ENCODE assay signal across 11 mouse cellular contexts in the genomic region with DNA sequence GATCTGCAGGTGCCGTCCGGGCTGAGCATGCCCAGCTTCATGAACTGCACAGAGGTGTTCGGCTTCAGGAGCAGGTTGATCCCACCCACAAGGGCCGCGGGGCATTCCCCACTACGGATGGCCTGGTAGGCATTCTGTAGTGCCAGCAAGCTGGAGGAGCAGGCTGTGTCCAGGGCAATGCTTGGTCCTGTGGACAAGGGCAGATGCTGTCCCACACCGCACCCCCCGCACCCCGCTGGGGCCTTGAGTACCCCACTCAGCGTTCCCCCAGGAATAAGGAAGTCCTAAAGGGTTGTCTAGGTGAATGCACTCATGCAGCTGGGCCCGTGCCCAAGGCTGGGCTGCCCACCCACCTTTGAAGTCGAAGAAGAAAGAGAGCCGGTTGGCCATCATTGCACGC. TPM values are rescaled to one million over a fixed set of nuclear protein-coding genes. Genes with fewer than 3 reads are reported as not detected.
DNase-seq lines count a peak whose midpoint lies in the region; ATAC-seq and TF ChIP-seq lines count a peak whose summit lies in the region.
"Had no signal": no experiment of that assay in that cellular context is flagged by ENCODE, and none has a peak within 500 bp of the region (broad histone marks: within the 10 kb centered on the region; RNA-seq: fewer than 3 reads in every experiment).

No protein-coding gene starts in this region.

- no peak overlapping the region for H3K4me2 ChIP-seq in liver, embryonic 12.5 days
- H3K4me2 ChIP-seq in hindbrain, embryonic 13.5 days = no peak overlapping the region; the same call in 1 of the 2 replicates
- peak overlapping the region; percentile 99; the same call in 1 of the 2 replicates for H3K4me2 ChIP-seq in midbrain, embryonic 14.5 days (ENCODE audit: low read length)

- H3K27ac ChIP-seq in liver, adult 2 months (replicated peaks; ENCODE audit: insufficient read depth, low read depth, low read length) = no peak overlapping the region; the same call in 1 of the 2 replicates
- H3K27ac ChIP-seq in liver, embryonic 12.5 days = no peak overlapping the region
- H3K27ac ChIP-seq in hindbrain, embryonic 13.5 days = no peak overlapping the region
- H3K27ac ChIP-seq in midbrain, embryonic 14.5 days (replicated peaks; ENCODE audit: low read depth, low read length) = no peak overlapping the region
- H3K27ac ChIP-seq: stomach, embryonic 15.5 days had no signal

- 88% methylated on average over 14 of the region's 14 CpGs for WGBS in liver, adult 2 months
- WGBS in liver, embryonic 12.5 days (ENCODE audit: insufficient replicate concordance) = 84% methylated on average over 14 of the region's 14 CpGs
- 89% methylated on average over 14 of the region's 14 CpGs for WGBS in hindbrain, embryonic 13.5 days
- WGBS in midbrain, embryonic 14.5 days = 94% methylated on average over 14 of the region's 14 CpGs

- H3K27me3 ChIP-seq in liver, adult 2 months (ENCODE audit: control insufficient read depth, insufficient read depth, low read length) = no peaks in the 10 kb centered on the region
- H3K27me3 ChIP-seq in liver, embryonic 12.5 days (replicated peaks) = no peaks in the 10 kb centered on the region
- no peaks in the 10 kb centered on the region for H3K27me3 ChIP-seq in hindbrain, embryonic 13.5 days
- no peaks in the 10 kb centered on the region for H3K27me3 ChIP-seq in midbrain, embryonic 14.5 days (ENCODE audit: control insufficient read depth, insufficient read depth, low read length)
- H3K27me3 ChIP-seq: Patski; stomach, embryonic 15.5 days had no signal

- peak overlapping the region; percentile 96; the same call in 1 of the 2 replicates for H3K4me3 ChIP-seq in liver, adult 2 months (ENCODE audit: insufficient read depth, low read depth, low read length)
- no peak overlapping the region for H3K4me3 ChIP-seq in liver, embryonic 12.5 days
- H3K4me3 ChIP-seq in hindbrain, embryonic 13.5 days = no peak overlapping the region
- no peak overlapping the region for H3K4me3 ChIP-seq in midbrain, embryonic 14.5 days (replicated peaks; ENCODE audit: low read depth, low read length)
- H3K4me3 ChIP-seq: stomach, embryonic 15.5 days had no signal

- H3K9ac ChIP-seq in liver, adult 2 months (ENCODE audit: low read depth, low read length) = peak overlapping the region; percentile 94; the same call in 1 of the 2 replicates
- no peak overlapping the region for H3K9ac ChIP-seq in liver, embryonic 12.5 days
- peak overlapping the region; percentile 98; the same call in 1 of the 2 replicates for H3K9ac ChIP-seq in hindbrain, embryonic 13.5 days
- 0 out of 2 replicates have a peak overlapping the region, but pooled peaks have one; percentile 9 for H3K9ac ChIP-seq in midbrain, embryonic 14.5 days (replicated peaks; ENCODE audit: low read length)
- H3K9ac ChIP-seq: stomach, embryonic 15.5 days had no signal

- no peaks in the 10 kb centered on the region for H3K9me3 ChIP-seq in liver, embryonic 12.5 days (replicated peaks)
- H3K9me3 ChIP-seq in hindbrain, embryonic 13.5 days = no peaks in the 10 kb centered on the region
- no peaks in the 10 kb centered on the region for H3K9me3 ChIP-seq in midbrain, embryonic 14.5 days (ENCODE audit: control insufficient read depth, low read length)
- H3K9me3 ChIP-seq: stomach, embryonic 15.5 days had no signal

- TF ChIP-seq POLR2A in liver, adult 2 months (IDR thresholded peaks at IDR 0.05; ENCODE audit: extremely low read depth, insufficient read depth, low read length) = no peak

- H3K4me1 ChIP-seq in liver, adult 2 months (ENCODE audit: control insufficient read depth, insufficient read depth, low read length) = peaks cover 37% of the 10 kb centered on the region
- peaks cover 43% of the 10 kb centered on the region for H3K4me1 ChIP-seq in liver, embryonic 12.5 days
- H3K4me1 ChIP-seq in hindbrain, embryonic 13.5 days (replicated peaks) = peaks cover 39% of the 10 kb centered on the region
- H3K4me1 ChIP-seq in midbrain, embryonic 14.5 days (ENCODE audit: control insufficient read depth, insufficient read depth, low read length) = peaks cover 31% of the 10 kb centered on the region

- peaks cover 38% of the 10 kb centered on the region for H3K36me3 ChIP-seq in liver, adult 2 months (ENCODE audit: control insufficient read depth, insufficient read depth, low read length)
- H3K36me3 ChIP-seq in liver, embryonic 12.5 days = peaks cover 72% of the 10 kb centered on the region
- H3K36me3 ChIP-seq in hindbrain, embryonic 13.5 days = peaks cover 68% of the 10 kb centered on the region
- peaks cover 65% of the 10 kb centered on the region for H3K36me3 ChIP-seq in midbrain, embryonic 14.5 days (ENCODE audit: control insufficient read depth, insufficient read depth, low read length)

- TF ChIP-seq CTCF in liver, adult 2 months (IDR thresholded peaks at IDR 0.05; ENCODE audit: low read depth, low read length) = no peak

- ATAC-seq in liver, embryonic 12.5 days = no peak
- no peak for ATAC-seq in hindbrain, embryonic 13.5 days (ENCODE audit: low FRiP score)
- ATAC-seq in midbrain, embryonic 14.5 days (ENCODE audit: low FRiP score, low TSS enrichment) = no peak
- ATAC-seq in activated CD4-positive, CD25-positive, alpha-beta regulatory T cell, adult 4 months = no peak
- ATAC-seq: Patski had no signal

- peaks cover 19% of the 10 kb centered on the region for H3K79me2 ChIP-seq in liver, adult 2 months (ENCODE audit: control insufficient read depth, insufficient read depth, low read length)

- peak; percentile 61 for DNase-seq in cerebellum, adult 11-12 months
- DNase-seq in cerebellum, postnatal 36 days = no peak
- DNase-seq in liver, adult 2 months (ENCODE audit: extremely low read depth, low read depth, low spot score) = no peak
- no peak for DNase-seq in midbrain, embryonic 14.5 days
- DNase-seq in natural killer cell, adult 2 months (ENCODE audit: low spot score in 2 of 2) = no peak
- DNase-seq: kidney, adult 9 months had no signal

RNA-seq across cellular contexts. Expression of a gene that starts 3.8 kb away (rescaled TPM):
- 198 and 203 TPM in 2 replicates for total RNA-seq in liver, adult 2 months (2014; rRNA removed)
- polyA plus RNA-seq in liver, adult 2 months (2012; rRNA removed) = 639 and 935 TPM in 2 replicates
- polyA plus RNA-seq in liver, embryonic 12.5 days (2016; fragmentation: Nextera tagmentation; extraction: Ambion mirVana) = 35.9 and 40.3 TPM in 2 replicates
- 67.9 and 69.7 TPM in 2 replicates for polyA plus RNA-seq in hindbrain, embryonic 13.5 days (2015; fragmentation: Nextera tagmentation; extraction: Ambion mirVana)
- 120 and 124 TPM in 2 replicates for polyA plus RNA-seq in midbrain, embryonic 14.5 days (2014; fragmentation: Nextera tagmentation; extraction: Ambion mirVana)
- 10 to 100 TPM; 28.8 to 40.3 TPM for polyA plus RNA-seq in activated CD4-positive, CD25-positive, alpha-beta regulatory T cell, adult 4 months (2017; shearing (Covaris generic))

RNA-seq across cellular contexts. Expression of a gene that starts 24.3 kb away (rescaled TPM):
- total RNA-seq in liver, adult 2 months (2014; rRNA removed) = 52.1 and 52.4 TPM in 2 replicates
- 69.7 and 70.6 TPM in 2 replicates for polyA plus RNA-seq in liver, adult 2 months (2012; rRNA removed)
- polyA plus RNA-seq in liver, embryonic 12.5 days (2016; fragmentation: Nextera tagmentation; extraction: Ambion mirVana) = 99.5 and 100.0 TPM in 2 replicates
- 45.6 and 48.6 TPM in 2 replicates for polyA plus RNA-seq in hindbrain, embryonic 13.5 days (2015; fragmentation: Nextera tagmentation; extraction: Ambion mirVana)
- polyA plus RNA-seq in midbrain, embryonic 14.5 days (2014; fragmentation: Nextera tagmentation; extraction: Ambion mirVana) = 39.4 and 48.0 TPM in 2 replicates
- 10 to 100 TPM; 30.9 to 31.9 TPM for polyA plus RNA-seq in activated CD4-positive, CD25-positive, alpha-beta regulatory T cell, adult 4 months (2017; shearing (Covaris generic))

RNA-seq across cellular contexts. Expression of a gene that starts 36.5 kb away (rescaled TPM):
- 81.9 and 89.7 TPM in 2 replicates for total RNA-seq in liver, adult 2 months (2014; rRNA removed)
- 97.9 and 99.5 TPM in 2 replicates for polyA plus RNA-seq in liver, adult 2 months (2012; rRNA removed)
- 128 and 135 TPM in 2 replicates for polyA plus RNA-seq in liver, embryonic 12.5 days (2016; fragmentation: Nextera tagmentation; extraction: Ambion mirVana)
- polyA plus RNA-seq in hindbrain, embryonic 13.5 days (2015; fragmentation: Nextera tagmentation; extraction: Ambion mirVana) = 265 and 274 TPM in 2 replicates
- 303 and 316 TPM in 2 replicates for polyA plus RNA-seq in midbrain, embryonic 14.5 days (2014; fragmentation: Nextera tagmentation; extraction: Ambion mirVana)
- 100 to 1,000 TPM; 118 to 137 TPM for polyA plus RNA-seq in activated CD4-positive, CD25-positive, alpha-beta regulatory T cell, adult 4 months (2017; shearing (Covaris generic))

RNA-seq across cellular contexts. Expression of a gene that starts 36.5 kb away (rescaled TPM):
- total RNA-seq in liver, adult 2 months (2014; rRNA removed) = 3.1 and 5.7 TPM in 2 replicates
- 25.1 and 28.3 TPM in 2 replicates for polyA plus RNA-seq in liver, adult 2 months (2012; rRNA removed)
- 22.4 and 22.9 TPM in 2 replicates for polyA plus RNA-seq in liver, embryonic 12.5 days (2016; fragmentation: Nextera tagmentation; extraction: Ambion mirVana)
- polyA plus RNA-seq in hindbrain, embryonic 13.5 days (2015; fragmentation: Nextera tagmentation; extraction: Ambion mirVana) = 98.0 and 98.5 TPM in 2 replicates
- 83.9 and 102 TPM in 2 replicates for polyA plus RNA-seq in midbrain, embryonic 14.5 days (2014; fragmentation: Nextera tagmentation; extraction: Ambion mirVana)
- polyA plus RNA-seq in activated CD4-positive, CD25-positive, alpha-beta regulatory T cell, adult 4 months (2017; shearing (Covaris generic)) = 1 to 10 TPM; 3.5 to 4.9 TPM

RNA-seq across cellular contexts. Expression of a gene that starts 58.0 kb away (rescaled TPM):
- 0.54 and 0.55 TPM in 2 replicates for total RNA-seq in liver, adult 2 months (2014; rRNA removed)
- 0.07 and 0.12 TPM in 2 replicates for polyA plus RNA-seq in liver, adult 2 months (2012; rRNA removed)
- polyA plus RNA-seq in liver, embryonic 12.5 days (2016; fragmentation: Nextera tagmentation; extraction: Ambion mirVana) = 6.4 and 7.3 TPM in 2 replicates
- polyA plus RNA-seq in hindbrain, embryonic 13.5 days (2015; fragmentation: Nextera tagmentation; extraction: Ambion mirVana) = 0.94 and 2.1 TPM in 2 replicates
- 2.0 and 2.2 TPM in 2 replicates for polyA plus RNA-seq in midbrain, embryonic 14.5 days (2014; fragmentation: Nextera tagmentation; extraction: Ambion mirVana)
- 10 to 100 TPM; 35.6 to 69.1 TPM for polyA plus RNA-seq in activated CD4-positive, CD25-positive, alpha-beta regulatory T cell, adult 4 months (2017; shearing (Covaris generic))
